Mouse (Mus musculus) erythroblast, embryonic 14.5 days (primary cell): ENCODE data around the gene Arhgef40. TPM values are rescaled to one million over a fixed set of nuclear protein-coding genes. Genes with fewer than 3 reads are reported as not detected.

Experiments used
- H3K27me3 ChIP-seq: 2 replicates; pipeline ENCODE4 v1.6.1; 2012; ENCODE audit warnings: inconsistent platforms; ENCODE audit not compliant: control insufficient read depth
- H3K36me3 ChIP-seq: 2 replicates; pipeline ENCODE4 v1.6.1; 2012; ENCODE audit warnings: mild to moderate bottlenecking, inconsistent platforms; ENCODE audit not compliant: control insufficient read depth
- H3K4me1 ChIP-seq: 2 replicates; pipeline ENCODE4 v1.6.1; 2012; ENCODE audit warnings: inconsistent platforms; ENCODE audit not compliant: control insufficient read depth
- H3K4me3 ChIP-seq: replicated peaks from 2 replicates; pipeline ENCODE3; 2012; ENCODE audit warnings: moderate library complexity, mild to moderate bottlenecking, inconsistent platforms
- H3K9me3 ChIP-seq: 2 replicates; pipeline ENCODE4 v1.6.1; 2012; ENCODE audit warnings: low read length, inconsistent platforms, mixed read lengths; ENCODE audit not compliant: control insufficient read depth
- GATA1 ChIP-seq: IDR thresholded peaks from 2 replicates; pipeline ENCODE4 v1.6.1; 2012; ENCODE audit warnings: low read length, inconsistent platforms, mixed read lengths
- TAL1 ChIP-seq: IDR thresholded peaks from 3 replicates; pipeline ENCODE4 v1.6.1; 2012; ENCODE audit warnings: low read length, inconsistent platforms, mixed read lengths
- polyA plus RNA-seq: library from polyadenylated mRNA; stranded (reverse); fragments of >175 nt; gene quantifications from 2 replicates; pipeline ENCODE4 v1.2.3, GENCODE M21; 2012

The Arhgef40 gene
- polyA plus RNA-seq, 1 experiment, result 5.6 TPM

- Histone ChIP-seq H3K27me3 (no peaks in the 10 kb centered on the region), H3K4me1 (peaks cover 19% of the 10 kb centered on the region), H3K9me3 (no peaks in the 10 kb centered on the region), H3K36me3 (peaks cover 73% of the 10 kb centered on the region), H3K4me3 (no peak overlapping the region)
- TF ChIP-seq GATA1 (no peak), TAL1 (no peak)
Observed at GRCm38 (mm10) chr14:51996231-51996841, 11.8 kb downstream of the Arhgef40 start.

GRCm38 (mm10) chr14:51996866-51997265 lies 12.3 kb downstream of the Arhgef40 start:
- H3K4me1 ChIP-seq, result peaks cover 19% of the 10 kb centered on the region
- H3K36me3 ChIP-seq, result peaks cover 68% of the 10 kb centered on the region
- H3K9me3 ChIP-seq, result no peaks in the 10 kb centered on the region
- H3K4me3 ChIP-seq, result no peak overlapping the region
- TF ChIP-seq GATA1 (no peak), TAL1 (no peak)
- no peaks in the 10 kb centered on the region for H3K27me3 ChIP-seq

DNA sequence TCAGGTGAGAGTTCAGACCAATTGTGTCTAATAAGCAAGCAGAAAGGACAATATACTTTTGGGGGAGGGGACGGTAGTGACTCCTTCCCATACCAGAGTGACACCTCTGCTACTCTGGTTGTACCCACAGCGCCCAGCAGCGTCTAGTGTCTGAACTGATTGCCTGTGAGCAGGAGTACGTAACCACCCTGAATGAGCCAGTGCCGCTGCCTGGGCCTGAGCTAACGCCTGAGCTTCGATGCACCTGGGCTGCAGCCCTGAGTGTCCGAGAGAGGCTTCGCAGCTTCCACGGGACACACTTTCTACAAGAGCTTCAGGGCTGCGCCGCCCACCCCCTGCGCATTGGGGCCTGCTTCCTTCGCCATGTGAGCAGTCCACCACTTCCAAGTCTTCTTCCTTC lies 13.0 kb downstream of the Arhgef40 start:
- peaks cover 69% of the 10 kb centered on the region for H3K36me3 ChIP-seq
- no peaks in the 10 kb centered on the region for H3K9me3 ChIP-seq
- no peaks in the 10 kb centered on the region for H3K27me3 ChIP-seq
- H3K4me3 ChIP-seq, result no peak overlapping the region
- H3K4me1 ChIP-seq, result peaks cover 19% of the 10 kb centered on the region
- TF ChIP-seq GATA1 (no peak), TAL1 (no peak)

DNA sequence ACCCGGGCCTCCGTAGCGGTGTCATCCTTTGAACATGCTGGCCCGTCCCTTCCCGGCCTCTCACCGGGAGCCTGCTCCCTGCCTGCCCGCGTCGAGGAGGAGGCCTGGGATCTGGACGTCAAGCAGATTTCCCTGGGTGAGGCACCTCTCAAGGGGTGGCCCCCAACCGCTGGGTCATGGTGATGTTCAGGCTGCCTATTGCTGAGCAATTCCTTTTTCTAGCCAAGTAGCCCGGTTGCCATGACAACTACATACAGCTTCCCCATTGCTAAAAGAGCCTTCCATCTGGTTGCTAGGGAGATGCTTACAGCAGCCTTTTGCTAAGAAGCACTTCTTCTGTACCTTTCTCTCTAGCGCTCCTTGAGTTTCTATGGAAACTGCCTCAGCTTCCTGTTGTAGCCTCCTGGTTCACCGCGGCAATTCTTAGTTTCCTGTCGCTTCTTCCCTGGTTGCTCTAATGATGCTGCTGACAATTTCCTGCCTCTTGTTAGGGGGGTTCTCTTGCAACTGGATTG lies 19.5 kb downstream of the Arhgef40 start:
- Histone ChIP-seq H3K4me1 (peaks cover 5% of the 10 kb centered on the region), H3K9me3 (no peaks in the 10 kb centered on the region), H3K36me3 (peaks cover 79% of the 10 kb centered on the region), H3K27me3 (no peaks in the 10 kb centered on the region), H3K4me3 (no peak overlapping the region)
- no peak for TF ChIP-seq GATA1
- no peak for TF ChIP-seq TAL1

DNA sequence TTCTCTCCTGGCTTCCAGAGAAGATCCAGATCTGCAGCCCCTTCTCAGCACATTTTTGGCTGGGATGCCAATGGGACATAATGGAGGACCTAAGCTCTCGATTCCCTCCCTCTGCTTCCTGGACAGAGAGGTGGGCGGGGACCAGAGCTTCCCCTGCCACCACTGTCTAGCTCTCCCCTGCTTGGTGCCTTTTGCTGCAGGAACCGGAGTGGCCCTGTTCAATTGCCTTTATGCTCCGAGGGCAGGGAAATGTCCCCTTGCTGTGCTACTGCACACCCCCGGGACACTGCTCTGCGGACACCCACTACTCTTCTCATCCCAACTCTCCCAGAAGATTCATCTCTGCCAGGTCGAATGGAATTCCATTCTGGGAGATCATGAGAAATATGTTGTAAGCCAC lies 20.6 kb downstream of the Arhgef40 start:
- H3K4me3 ChIP-seq, result no peak overlapping the region
- no peak for TF ChIP-seq TAL1
- TF ChIP-seq GATA1, result no peak
- H3K27me3 ChIP-seq, result no peaks in the 10 kb centered on the region
- H3K36me3 ChIP-seq, result peaks cover 77% of the 10 kb centered on the region
- H3K4me1 ChIP-seq, result peaks cover 10% of the 10 kb centered on the region
- H3K9me3 ChIP-seq, result no peaks in the 10 kb centered on the region

DNA sequence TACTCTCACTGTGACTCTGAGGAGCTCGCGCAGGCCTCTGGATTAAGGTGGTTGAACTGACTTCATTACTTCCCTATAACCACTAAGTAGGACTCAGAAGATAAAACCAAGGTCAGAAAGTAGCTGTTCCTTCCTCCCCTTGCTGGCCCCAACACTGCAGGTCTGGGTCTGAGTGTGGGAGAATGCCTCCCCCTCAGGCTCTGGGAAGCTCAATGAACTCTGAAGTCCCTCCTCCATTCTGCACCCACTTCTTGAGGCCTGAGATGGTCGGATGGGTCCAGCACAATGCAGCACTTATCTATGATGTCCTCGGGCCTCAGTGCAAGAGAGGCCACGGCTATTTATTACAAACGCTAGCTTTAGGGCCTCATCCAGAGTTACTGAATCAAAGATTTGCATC lies 21.1 kb downstream of the Arhgef40 start:
- peaks cover 73% of the 10 kb centered on the region for H3K36me3 ChIP-seq
- H3K4me1 ChIP-seq, result peaks cover 11% of the 10 kb centered on the region

DNA sequence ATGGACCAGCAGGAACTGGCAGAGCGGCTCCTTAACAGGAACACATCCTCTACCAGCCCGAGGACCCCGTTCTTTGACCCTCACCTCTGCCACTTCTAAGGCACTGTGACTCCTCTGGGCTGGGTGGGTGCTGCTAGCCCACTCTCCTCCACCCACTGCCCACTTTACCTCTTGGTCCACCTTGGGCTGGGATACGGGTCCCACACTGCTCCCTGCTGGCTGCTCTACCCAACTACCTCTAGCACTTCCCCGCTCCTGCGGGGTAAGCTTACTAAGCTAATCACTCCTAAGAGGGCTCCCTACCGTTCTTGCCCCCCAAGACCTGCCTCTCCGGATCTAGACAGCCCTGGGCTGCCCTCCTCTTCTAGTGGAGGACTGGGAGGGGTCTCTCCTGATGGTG lies 21.7 kb downstream of the Arhgef40 start:
- peaks cover 14% of the 10 kb centered on the region for H3K4me1 ChIP-seq
- no peaks in the 10 kb centered on the region for H3K9me3 ChIP-seq
- no peak overlapping the region for H3K4me3 ChIP-seq
- H3K27me3 ChIP-seq, result no peaks in the 10 kb centered on the region
- TF ChIP-seq TAL1, result no peak
- TF ChIP-seq GATA1, result no peak
- H3K36me3 ChIP-seq, result peaks cover 70% of the 10 kb centered on the region

More for the DNA sequence above, 21.1 kb downstream of the Arhgef40 start:
- TF ChIP-seq GATA1 (no peak), TAL1 (no peak)
- H3K27me3 ChIP-seq, result no peaks in the 10 kb centered on the region
- no peaks in the 10 kb centered on the region for H3K9me3 ChIP-seq
- no peak overlapping the region for H3K4me3 ChIP-seq

DNA sequence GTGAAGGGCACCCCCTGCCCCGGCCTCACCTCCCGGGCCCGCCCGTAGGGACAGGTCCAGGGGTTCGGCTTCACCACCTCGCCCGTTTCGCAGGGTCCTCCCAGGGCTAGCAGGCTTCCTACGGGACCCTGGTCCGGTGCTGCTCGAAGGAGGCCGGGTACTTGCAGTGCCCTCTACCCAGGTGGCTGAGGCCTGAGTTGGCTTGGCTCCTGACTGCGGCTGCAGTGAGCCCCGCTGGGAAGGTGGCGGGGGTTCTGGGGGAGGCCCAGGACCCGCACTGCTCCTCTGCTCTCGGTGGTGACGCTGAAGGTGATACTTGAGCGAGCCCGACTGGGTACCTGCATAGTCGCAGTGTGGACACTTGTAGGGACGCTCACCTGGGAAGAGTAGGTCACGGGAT lies 22.3 kb downstream of the Arhgef40 start:
- Histone ChIP-seq H3K9me3 (no peaks in the 10 kb centered on the region), H3K27me3 (no peaks in the 10 kb centered on the region), H3K4me1 (peaks cover 14% of the 10 kb centered on the region), H3K36me3 (peaks cover 70% of the 10 kb centered on the region), H3K4me3 (no peak overlapping the region)
- TF ChIP-seq GATA1 (no peak), TAL1 (no peak)

DNA sequence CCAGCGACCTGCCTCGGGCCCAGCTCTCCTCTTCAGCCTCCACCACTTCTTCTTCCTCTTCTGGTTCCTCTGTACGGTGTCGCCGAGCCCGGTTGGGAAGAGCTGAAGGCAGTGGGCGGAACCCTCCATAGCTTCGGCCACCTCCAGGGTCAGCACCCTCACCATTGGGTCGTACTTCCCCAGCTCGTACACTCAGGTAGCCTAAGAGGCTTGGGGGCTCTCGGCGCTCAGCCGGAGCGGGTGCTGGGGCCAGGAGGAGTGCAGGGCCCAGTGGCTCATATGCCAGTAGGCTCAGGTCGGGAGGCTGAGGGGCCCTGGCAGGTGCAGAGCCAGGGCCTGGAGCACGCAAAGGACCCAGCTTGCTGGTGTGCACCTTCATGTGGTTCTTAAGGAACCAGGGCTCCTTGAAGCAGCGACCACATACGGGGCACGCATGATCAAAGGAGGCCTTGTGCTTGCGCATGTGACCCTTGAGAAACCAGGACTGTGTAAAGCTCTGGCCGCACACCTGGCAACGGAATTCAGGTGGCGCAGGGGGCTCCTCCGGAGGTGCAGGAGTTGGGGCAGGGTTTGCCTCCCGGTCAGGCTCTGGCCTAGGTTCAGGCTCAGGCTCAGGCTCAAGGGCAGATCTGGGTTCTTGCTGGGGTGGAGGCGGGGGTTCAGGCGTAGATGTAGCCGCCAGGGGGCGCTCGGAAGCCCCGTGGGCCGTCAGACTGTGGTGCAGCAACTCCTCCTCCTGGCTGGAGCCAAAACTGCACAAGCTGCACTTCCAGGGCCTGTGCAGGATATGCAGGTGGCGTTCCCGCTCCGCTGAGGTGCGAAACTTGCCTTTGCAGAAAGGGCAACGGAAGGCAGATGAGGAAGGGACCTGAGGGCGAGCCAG lies 24.0 kb downstream of the Arhgef40 start:
- TF ChIP-seq GATA1 (no peak), TAL1 (no peak)
- Histone ChIP-seq H3K36me3 (peaks cover 53% of the 10 kb centered on the region), H3K4me1 (peaks cover 15% of the 10 kb centered on the region), H3K4me3 (no peak overlapping the region), H3K9me3 (no peaks in the 10 kb centered on the region), H3K27me3 (peaks cover 1% of the 10 kb centered on the region)
